Mouse (Mus musculus) hindbrain, embryonic 15.5 days (tissue): ENCODE measurements at regions not wholly inside any gene's neighbourhood (a gene's known extent, or its start where the extent isn't known, plus 50 kb on each side); places are given as distances from the start of the nearest gene placed in this dataset.

Experiments used
- ATAC-seq: fragments of 200-750 bp; cut with Nextera tagmentation; 2 replicates; pipeline ENCODE4 v1.8.0; 2017; ENCODE audit warnings: low read depth, moderate number of reproducible peaks, moderate TSS enrichment; ENCODE audit not compliant: low FRiP score
- H3K27ac ChIP-seq: fragments of 300-500 bp; sonication (generic); replicated peaks from 2 replicates; pipeline ENCODE4 v1.5.1; 2015; ENCODE audit warnings: mild to moderate bottlenecking, inconsistent platforms
- H3K27me3 ChIP-seq: fragments of 300-500 bp; sonication (generic); 2 replicates; pipeline ENCODE4 v1.6.1; 2015; ENCODE audit warnings: control low read depth, inconsistent platforms
- H3K36me3 ChIP-seq: fragments of 300-500 bp; sonication (generic); 2 replicates; pipeline ENCODE4 v1.6.1; 2015; ENCODE audit warnings: control low read depth, inconsistent platforms
- H3K4me1 ChIP-seq: fragments of 300-500 bp; sonication (generic); replicated peaks from 2 replicates; pipeline ENCODE4 v1.6.1; 2015; ENCODE audit warnings: control low read depth, inconsistent platforms
- H3K4me2 ChIP-seq: fragments of 300-500 bp; sonication (generic); 2 replicates; pipeline ENCODE4 v1.6.1; 2015; ENCODE audit warnings: moderate library complexity, mild to moderate bottlenecking, inconsistent platforms
- H3K4me3 ChIP-seq: fragments of 300-500 bp; sonication (generic); 2 replicates; pipeline ENCODE4 v1.5.1; 2015; ENCODE audit warnings: mild to moderate bottlenecking, inconsistent platforms
- H3K9ac ChIP-seq: fragments of 300-500 bp; sonication (generic); 2 replicates; pipeline ENCODE4 v1.6.1; 2015; ENCODE audit warnings: inconsistent platforms
- H3K9me3 ChIP-seq: fragments of 300-500 bp; sonication (generic); 2 replicates; pipeline ENCODE4 v1.6.1; 2016; ENCODE audit warnings: control low read depth, inconsistent platforms
- WGBS: fragments of 180-500 bp; shearing (Covaris S2); methylation state at CpG from one replicate; pipeline ENCODE4 v1.1.7; 2015; 5-methylcytosine and 5-hydroxymethylcytosine counted together

DNA sequence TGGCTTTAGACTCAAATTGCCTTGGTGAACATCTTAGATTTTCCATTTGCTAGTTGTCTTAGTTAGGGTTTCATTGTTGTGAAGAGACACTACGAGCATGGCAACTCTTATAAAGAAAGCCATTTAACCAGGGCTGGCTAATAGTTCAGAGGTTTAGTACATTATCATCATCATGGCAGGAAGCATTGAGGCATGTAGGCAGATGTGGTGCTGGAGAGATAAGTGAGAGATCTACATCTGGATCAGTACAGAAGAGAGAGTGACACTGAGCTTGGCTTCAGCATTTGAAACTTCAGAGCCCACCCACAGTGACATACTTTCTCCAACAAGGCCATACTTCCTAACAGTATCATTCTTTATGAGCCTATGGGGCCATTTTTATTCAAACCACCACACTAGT lies 127.3 kb upstream of the Opcml start:
- H3K27ac ChIP-seq: no peak overlapping the region
- WGBS: 92% methylated on average over 1 of the region's 1 CpGs

DNA sequence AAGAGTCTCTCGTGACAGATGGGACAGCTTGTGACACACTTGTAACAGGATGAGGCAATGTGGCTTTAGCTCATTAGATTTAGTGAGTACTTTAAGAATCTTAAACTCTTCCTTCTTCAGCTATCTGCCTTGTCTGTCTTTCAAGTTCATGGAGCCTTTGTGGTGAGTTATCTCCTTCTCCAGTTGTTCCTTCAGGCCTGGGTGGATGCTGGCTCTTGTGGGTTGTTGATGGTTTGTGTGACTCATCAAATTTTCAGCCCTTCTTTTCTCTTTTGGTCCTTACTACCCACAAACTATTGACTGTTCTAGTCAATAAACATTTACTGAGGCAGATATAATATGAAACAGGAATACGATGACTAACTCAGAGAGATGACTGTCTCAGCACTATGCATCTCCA lies 124.9 kb upstream of the Opcml start:
- Histone ChIP-seq H3K4me2 (no peak overlapping the region), H3K9me3 (no peaks in the 10 kb centered on the region), H3K27ac (no peak overlapping the region), H3K4me1 (peaks cover 8% of the 10 kb centered on the region; the same call in 1 of the 2 replicates), H3K27me3 (no peaks in the 10 kb centered on the region), H3K9ac (no peak overlapping the region), H3K4me3 (no peak overlapping the region), H3K36me3 (no peaks in the 10 kb centered on the region)
- 89% methylated on average over 2 of the region's 2 CpGs for whole genome bisulfite sequencing
- no peak for ATAC-seq

More for the DNA sequence above, 127.3 kb upstream of the Opcml start:
- H3K4me2 ChIP-seq: no peak overlapping the region
- H3K4me3 ChIP-seq: no peak overlapping the region
- H3K27me3 ChIP-seq: no peaks in the 10 kb centered on the region
- no peak for ATAC-seq
- no peaks in the 10 kb centered on the region for H3K9me3 ChIP-seq
- H3K9ac ChIP-seq: no peak overlapping the region
- 0 out of 2 replicates have a peak, but pooled peaks cover 4% of the 10 kb centered on the region for H3K4me1 ChIP-seq
- H3K36me3 ChIP-seq: no peaks in the 10 kb centered on the region

GRCm38 (mm10) chr9:27670032-27670740 lies 120.4 kb upstream of the Opcml start:
- H3K27me3 ChIP-seq: no peaks in the 10 kb centered on the region
- H3K36me3 ChIP-seq: no peaks in the 10 kb centered on the region
- no peak for ATAC-seq
- no peak overlapping the region for H3K9ac ChIP-seq
- H3K4me1 ChIP-seq: peaks cover 9% of the 10 kb centered on the region; the same call in 1 of the 2 replicates
- no peaks in the 10 kb centered on the region for H3K9me3 ChIP-seq
- no peak overlapping the region for H3K4me3 ChIP-seq
- no peak overlapping the region for H3K27ac ChIP-seq
- WGBS: 16% methylated on average over 6 of the region's 6 CpGs
- no peak overlapping the region for H3K4me2 ChIP-seq

GRCm38 (mm10) chr9:27685325-27685724 lies 105.2 kb upstream of the Opcml start:
- Histone ChIP-seq H3K9ac (no peak overlapping the region), H3K36me3 (no peaks in the 10 kb centered on the region), H3K27ac (no peak overlapping the region), H3K4me3 (no peak overlapping the region), H3K4me2 (no peak overlapping the region), H3K27me3 (no peaks in the 10 kb centered on the region), H3K4me1 (no peaks in the 10 kb centered on the region), H3K9me3 (no peaks in the 10 kb centered on the region)
- no peak for ATAC-seq

GRCm38 (mm10) chr9:27691616-27692015 lies 99.0 kb upstream of the Opcml start:
- no peaks in the 10 kb centered on the region for H3K9me3 ChIP-seq
- ATAC-seq: no peak
- H3K4me1 ChIP-seq: no peaks in the 10 kb centered on the region
- H3K27ac ChIP-seq: no peak overlapping the region
- no peaks in the 10 kb centered on the region for H3K27me3 ChIP-seq
- 80% methylated on average over 4 of the region's 4 CpGs for WGBS
- no peaks in the 10 kb centered on the region for H3K36me3 ChIP-seq
- H3K9ac ChIP-seq: no peak overlapping the region
- H3K4me2 ChIP-seq: no peak overlapping the region
- H3K4me3 ChIP-seq: no peak overlapping the region

DNA sequence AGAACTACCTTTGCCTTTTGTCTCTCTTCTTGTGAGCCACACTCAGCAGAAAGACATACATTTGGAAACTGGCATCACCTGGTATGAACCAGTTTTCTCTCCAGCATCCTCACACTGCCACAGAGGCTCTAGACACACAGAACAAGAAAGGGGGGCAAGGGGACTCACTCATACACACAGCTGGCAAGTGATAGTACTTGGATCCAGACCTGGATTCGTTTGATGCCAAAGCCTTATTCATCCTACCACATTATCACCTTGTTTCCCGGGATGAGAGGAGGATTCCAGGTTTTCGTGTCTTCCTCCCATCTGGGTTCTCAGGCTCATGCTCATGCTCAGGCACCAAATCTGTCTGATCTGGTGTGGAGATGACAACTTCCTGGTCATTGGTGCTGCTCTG lies 97.8 kb upstream of the Opcml start:
- H3K4me1 ChIP-seq: no peaks in the 10 kb centered on the region
- WGBS: 90% methylated on average over 3 of the region's 3 CpGs
- no peak for ATAC-seq
- H3K9ac ChIP-seq: no peak overlapping the region
- no peaks in the 10 kb centered on the region for H3K27me3 ChIP-seq
- H3K4me3 ChIP-seq: no peak overlapping the region
- H3K36me3 ChIP-seq: no peaks in the 10 kb centered on the region
- H3K4me2 ChIP-seq: no peak overlapping the region
- H3K27ac ChIP-seq: no peak overlapping the region
- no peaks in the 10 kb centered on the region for H3K9me3 ChIP-seq

- 78% methylated on average over 8 of the region's 8 CpGs for WGBS
- no peak for ATAC-seq
- Histone ChIP-seq H3K27ac (no peak overlapping the region), H3K36me3 (no peaks in the 10 kb centered on the region), H3K4me2 (no peak overlapping the region), H3K4me3 (no peak overlapping the region), H3K9me3 (no peaks in the 10 kb centered on the region), H3K27me3 (no peaks in the 10 kb centered on the region), H3K4me1 (no peaks in the 10 kb centered on the region), H3K9ac (no peak overlapping the region)
These were observed 95.6 kb upstream of the Opcml start for GRCm38 (mm10) chr9:27694805-27695593.

- no peak for ATAC-seq
- H3K9me3 ChIP-seq: no peaks in the 10 kb centered on the region; the same call in 1 of the 2 replicates
- WGBS: 82% methylated on average over 9 of the region's 9 CpGs
These were observed 89.0 kb upstream of the Opcml start for GRCm38 (mm10) chr9:27701559-27701958.

DNA sequence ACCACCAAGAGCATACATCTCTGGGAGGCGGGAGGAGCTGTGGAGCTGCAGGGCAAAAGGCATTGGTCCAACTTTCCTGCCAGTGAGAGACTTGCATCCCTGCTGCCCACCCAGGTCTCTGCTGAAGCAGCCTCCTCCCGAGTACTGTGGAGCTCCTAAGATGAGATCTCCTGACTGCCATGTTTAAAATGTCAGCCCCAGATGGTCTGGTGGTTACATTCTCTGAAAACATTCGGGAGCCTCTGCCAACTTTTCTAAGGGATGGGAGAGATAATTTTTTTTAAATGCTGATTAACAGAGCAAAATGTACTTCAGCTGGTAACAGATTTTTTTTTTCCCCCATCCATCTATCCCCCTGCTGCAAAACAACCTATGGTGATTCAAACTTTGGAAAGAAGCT lies 88.4 kb upstream of the Opcml start:
- H3K27me3 ChIP-seq: no peaks in the 10 kb centered on the region
- H3K36me3 ChIP-seq: no peaks in the 10 kb centered on the region
- no peaks in the 10 kb centered on the region for H3K4me1 ChIP-seq
- ATAC-seq: no peak
- H3K4me2 ChIP-seq: no peak overlapping the region
- H3K9me3 ChIP-seq: no peaks in the 10 kb centered on the region; the same call in 1 of the 2 replicates
- no peak overlapping the region for H3K27ac ChIP-seq
- WGBS: 77% methylated on average over 3 of the region's 3 CpGs
- no peak overlapping the region for H3K4me3 ChIP-seq
- H3K9ac ChIP-seq: no peak overlapping the region

More at GRCm38 (mm10) chr9:27701559-27701958, 89.0 kb upstream of the Opcml start:
- no peak overlapping the region for H3K27ac ChIP-seq
- H3K27me3 ChIP-seq: no peaks in the 10 kb centered on the region
- no peaks in the 10 kb centered on the region for H3K4me1 ChIP-seq
- no peak overlapping the region for H3K4me3 ChIP-seq
- no peak overlapping the region for H3K9ac ChIP-seq
- no peak overlapping the region for H3K4me2 ChIP-seq
- H3K36me3 ChIP-seq: no peaks in the 10 kb centered on the region

- no peaks in the 10 kb centered on the region for H3K27me3 ChIP-seq
- no peak overlapping the region for H3K4me3 ChIP-seq
- H3K4me2 ChIP-seq: no peak overlapping the region
- no peaks in the 10 kb centered on the region for H3K4me1 ChIP-seq
- ATAC-seq: no peak
- H3K9ac ChIP-seq: no peak overlapping the region
- H3K9me3 ChIP-seq: no peaks in the 10 kb centered on the region; the same call in 1 of the 2 replicates
- H3K27ac ChIP-seq: no peak overlapping the region
- 75% methylated on average over 5 of the region's 5 CpGs for WGBS
- no peaks in the 10 kb centered on the region for H3K36me3 ChIP-seq
These were observed 86.6 kb upstream of the Opcml start for GRCm38 (mm10) chr9:27704001-27704400.

- WGBS: 36% methylated on average over 2 of the region's 2 CpGs
- H3K4me2 ChIP-seq: no peak overlapping the region
- H3K27ac ChIP-seq: no peak overlapping the region
- H3K9me3 ChIP-seq: no peaks in the 10 kb centered on the region
- H3K36me3 ChIP-seq: no peaks in the 10 kb centered on the region
- peaks cover 9% of the 10 kb centered on the region for H3K4me1 ChIP-seq
- H3K9ac ChIP-seq: no peak overlapping the region
- no peak overlapping the region for H3K4me3 ChIP-seq
- peak; percentile 56; the same call in 1 of the 2 replicates for ATAC-seq
- H3K27me3 ChIP-seq: no peaks in the 10 kb centered on the region
These were observed 66.7 kb upstream of the Opcml start for GRCm38 (mm10) chr9:27723840-27724408.

DNA sequence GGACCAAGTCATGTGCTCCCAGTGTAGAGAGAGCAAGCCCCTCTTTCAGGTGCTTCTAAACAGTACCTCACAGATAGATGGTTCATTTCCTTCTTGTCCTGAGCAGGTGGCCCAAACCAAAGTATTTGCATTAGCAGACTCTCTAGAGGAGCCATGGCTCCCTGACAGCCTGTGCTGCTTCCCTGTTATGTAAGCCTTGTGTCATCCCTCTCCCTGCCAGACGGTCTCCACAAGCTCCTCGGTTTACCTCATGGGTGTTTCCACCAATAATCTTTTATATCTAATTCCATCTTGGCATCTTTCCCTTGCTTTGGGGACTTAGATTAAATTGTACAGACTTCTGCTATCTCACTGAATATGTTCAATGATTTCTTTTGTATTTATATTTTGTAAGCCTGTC lies 66.0 kb upstream of the Opcml start:
- Histone ChIP-seq H3K4me3 (no peak overlapping the region), H3K27ac (no peak overlapping the region), H3K36me3 (no peaks in the 10 kb centered on the region), H3K27me3 (no peaks in the 10 kb centered on the region), H3K9me3 (no peaks in the 10 kb centered on the region), H3K4me1 (peaks cover 11% of the 10 kb centered on the region), H3K4me2 (no peak overlapping the region), H3K9ac (no peak overlapping the region)
- 69% methylated on average over 2 of the region's 2 CpGs for WGBS
- no peak for ATAC-seq
